Mouse (Mus musculus): Measurements from ENCODE around the gene Fgfr4. TPM values are rescaled to one million over a fixed set of nuclear protein-coding genes. Genes with fewer than 3 reads are reported as not detected.

Gene Fgfr4
- total RNA-seq (2021) (under 1 TPM; 0.07 to 0.21 TPM), polyA plus RNA-seq (2012; rRNA removed) (0.21 and 0.70 TPM in 2 replicates)
- long read RNA-seq, partial matches to known transcripts = 0 of 4 reads
- long read RNA-seq, other reads (novel, unspliced or antisense) = 1 of 4 reads

GRCm38 (mm10) chr13:55152621-55153415, at the start of gene Fgfr4:
TSS of gene Fgfr4 (plus strand) at chr13:55152640.
- peak within 1 kb of the TSS; percentile 46 for H3K4me3 ChIP-seq
- no peaks in the 10 kb centered on the region for H3K36me3 ChIP-seq (ENCODE audit: control insufficient read depth, insufficient read depth, low read length)
- H3K79me2 ChIP-seq (replicated peaks; ENCODE audit: control insufficient read depth, insufficient read depth, low read length) = no peaks in the 10 kb centered on the region
- H3K27me3 ChIP-seq (ENCODE audit: control insufficient read depth, insufficient read depth, low read length) = peaks cover 9% of the 10 kb centered on the region
- H3K4me1 ChIP-seq (ENCODE audit: control insufficient read depth, insufficient read depth, low read length) = no peaks in the 10 kb centered on the region
- no peak within 1 kb of the TSS for H3K27ac ChIP-seq
- peak; percentile 17 to 44 for DNase-seq
- H3K9ac ChIP-seq (ENCODE audit: low read depth, low read length) = peak within 1 kb of the TSS; percentile 24; the same call in 1 of the 2 replicates
- intact Hi-C loops (cut with DNase I) = no loop called here
- TF ChIP-seq CTCF (IDR thresholded peaks at IDR 0.05) = no peak
- TF ChIP-seq POLR2A (IDR thresholded peaks at IDR 0.05; ENCODE audit: insufficient read depth, low read depth, low read length) = no peak
- 5% methylated on average over 68 of the region's 68 CpGs for WGBS

- no peaks in the 10 kb centered on the region for H3K27me3 ChIP-seq (ENCODE audit: control insufficient read depth, insufficient read depth, low read length)
- peaks cover 12% of the 10 kb centered on the region for H3K36me3 ChIP-seq (ENCODE audit: control insufficient read depth, insufficient read depth, low read length)
- H3K4me1 ChIP-seq (ENCODE audit: control insufficient read depth, insufficient read depth, low read length) = peaks cover 16% of the 10 kb centered on the region
- no peak overlapping the region for H3K27ac ChIP-seq
- 48% methylated on average over 2 of the region's 2 CpGs for WGBS
- H3K79me2 ChIP-seq (replicated peaks; ENCODE audit: control insufficient read depth, insufficient read depth, low read length) = peaks cover 3% of the 10 kb centered on the region; the same call in 1 of the 2 replicates
- intact Hi-C loops (cut with DNase I) = loop anchor here (10.0 kb wide), 1 partner anchor 221 kb away; the partner anchor contains the start of genes Mxd3, Prelid1 and Rab24
- H3K4me3 ChIP-seq = no peak overlapping the region
- H3K9ac ChIP-seq (ENCODE audit: low read depth, low read length) = no peak overlapping the region
- TF ChIP-seq EP300 (IDR thresholded peaks at IDR 0.05; ENCODE audit: insufficient read depth, low read depth, low read length) (no peak), POLR2A (IDR thresholded peaks at IDR 0.05; ENCODE audit: insufficient read depth, low read depth, low read length) (no peak), CTCF (IDR thresholded peaks at IDR 0.05) (no peak)
- no peak for DNase-seq
Observed at GRCm38 (mm10) chr13:55103351-55103750, 49.1 kb upstream of the Fgfr4 start.

- Histone ChIP-seq H3K27ac (peak within 1 kb of the TSS; percentile 80), H3K79me2 (replicated peaks; ENCODE audit: control insufficient read depth, insufficient read depth, low read length) (peaks cover 5% of the 10 kb centered on the region; the same call in 1 of the 2 replicates), H3K27me3 (ENCODE audit: control insufficient read depth, insufficient read depth, low read length) (no peaks in the 10 kb centered on the region), H3K36me3 (ENCODE audit: control insufficient read depth, insufficient read depth, low read length) (peaks cover 13% of the 10 kb centered on the region), H3K9ac (ENCODE audit: low read depth, low read length) (peak within 1 kb of the TSS; percentile 91), H3K4me1 (ENCODE audit: control insufficient read depth, insufficient read depth, low read length) (peaks cover 12% of the 10 kb centered on the region), H3K4me3 (peak within 1 kb of the TSS; percentile 91)
- TF ChIP-seq EP300 (IDR thresholded peaks at IDR 0.05; ENCODE audit: insufficient read depth, low read depth, low read length) (no peak), CTCF (IDR thresholded peaks at IDR 0.05) (peak; percentile 68), POLR2A (IDR thresholded peaks at IDR 0.05; ENCODE audit: insufficient read depth, low read depth, low read length) (peak; percentile 95)
- intact Hi-C loops (cut with DNase I) = loop anchor here (2.0 to 10.0 kb wide), 2 partner anchors 74 to 220 kb away; partner anchors contain the start of genes Mxd3, Prelid1 and Rab24
- DNase-seq = peak; percentile 98 to 99
- WGBS = under 1% methylated on average over 66 of the region's 66 CpGs
Observed at GRCm38 (mm10) chr13:55105045-55105952, 47.1 kb upstream of the Fgfr4 start, which contains the start of gene Zfp346. TSS of gene Zfp346 (plus strand) at chr13:55105311.

GRCm38 (mm10) chr13:55105953-55106691, 46.3 kb upstream of the Fgfr4 start:
- peaks cover 7% of the 10 kb centered on the region; the same call in 1 of the 2 replicates for H3K79me2 ChIP-seq (replicated peaks; ENCODE audit: control insufficient read depth, insufficient read depth, low read length)
- peak overlapping the region; percentile 91 for H3K4me3 ChIP-seq
- TF ChIP-seq POLR2A (IDR thresholded peaks at IDR 0.05; ENCODE audit: insufficient read depth, low read depth, low read length) (no peak), CTCF (IDR thresholded peaks at IDR 0.05) (no peak)
- peak; percentile 25 to 42 for DNase-seq
- H3K36me3 ChIP-seq (ENCODE audit: control insufficient read depth, insufficient read depth, low read length) = peaks cover 13% of the 10 kb centered on the region
- intact Hi-C loops (cut with DNase I) = loop anchor here (2.0 to 10.0 kb wide), 2 partner anchors 73 to 219 kb away; partner anchors contain the start of genes Mxd3, Prelid1 and Rab24
- H3K27ac ChIP-seq = peak overlapping the region; percentile 80
- peaks cover 12% of the 10 kb centered on the region for H3K4me1 ChIP-seq (ENCODE audit: control insufficient read depth, insufficient read depth, low read length)
- H3K9ac ChIP-seq (ENCODE audit: low read depth, low read length) = peak overlapping the region; percentile 91
- WGBS = 12% methylated on average over 8 of the region's 8 CpGs
- H3K27me3 ChIP-seq (ENCODE audit: control insufficient read depth, insufficient read depth, low read length) = no peaks in the 10 kb centered on the region

- H3K27me3 ChIP-seq (ENCODE audit: control insufficient read depth, insufficient read depth, low read length) = no peaks in the 10 kb centered on the region
- peaks cover 12% of the 10 kb centered on the region for H3K4me1 ChIP-seq (ENCODE audit: control insufficient read depth, insufficient read depth, low read length)
- H3K9ac ChIP-seq (ENCODE audit: low read depth, low read length) = no peak overlapping the region
- H3K4me3 ChIP-seq = no peak overlapping the region
- TF ChIP-seq EP300 (IDR thresholded peaks at IDR 0.05; ENCODE audit: insufficient read depth, low read depth, low read length) (no peak), POLR2A (IDR thresholded peaks at IDR 0.05; ENCODE audit: insufficient read depth, low read depth, low read length) (no peak), CTCF (IDR thresholded peaks at IDR 0.05) (no peak)
- H3K27ac ChIP-seq = peak overlapping the region; percentile 68
- peaks cover 13% of the 10 kb centered on the region for H3K36me3 ChIP-seq (ENCODE audit: control insufficient read depth, insufficient read depth, low read length)
- intact Hi-C loops (cut with DNase I) = loop anchor here (10.0 kb wide), 1 partner anchor 218 kb away; the partner anchor contains the start of genes Mxd3, Prelid1 and Rab24
- 71% methylated on average over 4 of the region's 4 CpGs for WGBS
- peaks cover 7% of the 10 kb centered on the region; the same call in 1 of the 2 replicates for H3K79me2 ChIP-seq (replicated peaks; ENCODE audit: control insufficient read depth, insufficient read depth, low read length)
- DNase-seq = no peak
Observed at GRCm38 (mm10) chr13:55107116-55107515, 45.3 kb upstream of the Fgfr4 start.
